Mouse (Mus musculus): ENCODE measurements around the gene Fbxl16.
"Not testable (repeated sequence)": the region's sequence is repeated elsewhere in the genome, so short reads cannot be mapped to it uniquely, and the experiment has no call there.

- TF ChIP-seq CTCF (IDR thresholded peaks at IDR 0.05; ENCODE audit: low read depth, low read length); EP300 (IDR thresholded peaks at IDR 0.05; ENCODE audit: insufficient read depth, low read depth, low read length); POLR2A (IDR thresholded peaks at IDR 0.05; ENCODE audit: insufficient read depth, low read length): not testable (repeated sequence)
Measured at GRCm38 (mm10) chr17:25807452-25807851, 1.4 kb upstream of the Fbxl16 start.
